Mouse (Mus musculus): ENCODE results near the gene Skp2. TPM values are rescaled to one million over a fixed set of nuclear protein-coding genes. Genes with fewer than 3 reads are reported as not detected.

Skp2 gene
- polyA plus RNA-seq (2014; fragmentation: Illumina TruSeq; extraction: RNeasy Lipid Tissue Mini Kit (QIAGEN cat#74804); ENCODE audit: low replicate concordance): 11.4 TPM

GRCm38 (mm10) chr15:9155325-9155724, at the start of gene Skp2:
TSS of gene Skp2 (minus strand) at chr15:9155425.

DNA sequence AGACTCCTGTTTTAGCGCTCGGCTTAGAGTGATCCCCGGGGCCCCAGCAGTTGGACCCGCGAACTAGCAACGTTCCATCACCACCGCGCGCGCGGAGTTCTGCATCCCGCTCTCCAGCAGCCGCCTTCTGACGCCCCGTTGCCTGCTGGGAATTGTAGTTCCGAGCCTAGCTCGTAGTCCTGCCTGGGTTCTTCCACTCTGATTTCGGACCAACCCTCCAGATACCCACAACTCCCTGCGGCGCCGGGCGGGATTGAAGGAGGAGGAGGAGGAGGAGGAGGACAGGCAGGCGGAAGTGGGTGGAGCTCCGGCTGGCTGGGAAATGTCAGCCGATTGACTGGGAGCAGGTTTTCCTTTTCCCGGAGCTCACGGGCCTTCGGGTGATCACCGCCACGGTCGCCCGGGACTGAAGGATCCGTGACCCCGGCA, 15.0 kb downstream of the Skp2 start, which contains the start of gene Lmbrd2:
Gene Lmbrd2, plus strand, starts transcription at position 299 of the 429 bp plus-strand sequence.

GRCm38 (mm10) chr15:9070912-9071555, 84.2 kb downstream of the Skp2 start, which contains the start of gene Nadk2:
TSS of gene Nadk2 (plus strand) at chr15:9071260.

Other genes with a start within 250 kb of the Skp2 start
- gene Ranbp3l, start 187.5 kb downstream of the Skp2 start, polyA plus RNA-seq (2014; fragmentation: Illumina TruSeq; extraction: RNeasy Lipid Tissue Mini Kit (QIAGEN cat#74804); ENCODE audit: low replicate concordance): 0.71 TPM
- 233 TPM for gene Nadk2, start 84.2 kb downstream of the Skp2 start, polyA plus RNA-seq (2014; fragmentation: Illumina TruSeq; extraction: RNeasy Lipid Tissue Mini Kit (QIAGEN cat#74804); ENCODE audit: low replicate concordance)
- gene Lmbrd2, start 14.9 kb downstream of the Skp2 start, polyA plus RNA-seq (2014; fragmentation: Illumina TruSeq; extraction: RNeasy Lipid Tissue Mini Kit (QIAGEN cat#74804); ENCODE audit: low replicate concordance): 86.8 TPM
- gene Ugt3a1, start 121.5 kb upstream of the Skp2 start, polyA plus RNA-seq (2014; fragmentation: Illumina TruSeq; extraction: RNeasy Lipid Tissue Mini Kit (QIAGEN cat#74804); ENCODE audit: low replicate concordance): 0.45 TPM
- not detected for gene Ugt3a2, start 180.1 kb upstream of the Skp2 start, polyA plus RNA-seq (2014; fragmentation: Illumina TruSeq; extraction: RNeasy Lipid Tissue Mini Kit (QIAGEN cat#74804); ENCODE audit: low replicate concordance)